In genomic region chr19:40401213-40401612, GRCm38 (mm10) we compare ENCODE assay signal across 8 mouse cellular contexts.
DNase-seq lines count a peak whose midpoint lies in the region; ATAC-seq and TF ChIP-seq lines count a peak whose summit lies in the region.

No protein-coding gene starts in this region.

- no peaks in the 10 kb centered on the region for H3K9me3 ChIP-seq in midbrain, embryonic 13.5 days
- no peaks in the 10 kb centered on the region for H3K9me3 ChIP-seq in midbrain, embryonic 15.5 days
- no peaks in the 10 kb centered on the region for H3K9me3 ChIP-seq in liver, embryonic 15.5 days (replicated peaks)
- no peaks in the 10 kb centered on the region for H3K9me3 ChIP-seq in stomach, embryonic 15.5 days

- no peak for TF ChIP-seq POLR2A in brain, embryonic 14.5 days (IDR thresholded peaks at IDR 0.05; ENCODE audit: borderline replicate concordance, extremely low read depth, insufficient read depth, insufficient read length, poor library complexity, severe bottlenecking)

- 87% methylated on average over 7 of the region's 7 CpGs for WGBS in midbrain, embryonic 13.5 days
- WGBS in midbrain, embryonic 15.5 days = 85% methylated on average over 7 of the region's 7 CpGs
- WGBS in liver, embryonic 15.5 days (ENCODE audit: insufficient replicate concordance) = 60% methylated on average over 7 of the region's 7 CpGs
- WGBS in stomach, embryonic 15.5 days = 35% methylated on average over 7 of the region's 7 CpGs

- peaks cover 16% of the 10 kb centered on the region; the same call in 1 of the 2 replicates for H3K36me3 ChIP-seq in midbrain, embryonic 13.5 days
- no peaks in the 10 kb centered on the region for H3K36me3 ChIP-seq in midbrain, embryonic 15.5 days (replicated peaks)
- peaks cover 17% of the 10 kb centered on the region for H3K36me3 ChIP-seq in liver, embryonic 15.5 days (replicated peaks)
- H3K36me3 ChIP-seq in stomach, embryonic 15.5 days = no peaks in the 10 kb centered on the region

- H3K4me1 ChIP-seq in midbrain, embryonic 13.5 days (replicated peaks) = peaks cover 3% of the 10 kb centered on the region; the same call in 1 of the 2 replicates
- H3K4me1 ChIP-seq in midbrain, embryonic 15.5 days = 0 out of 2 replicates have a peak, but pooled peaks cover 1% of the 10 kb centered on the region
- peaks cover 20% of the 10 kb centered on the region for H3K4me1 ChIP-seq in liver, embryonic 15.5 days (replicated peaks)
- peaks cover 18% of the 10 kb centered on the region for H3K4me1 ChIP-seq in stomach, embryonic 15.5 days

- no peak for TF ChIP-seq CTCF in brain, embryonic 14.5 days (IDR thresholded peaks at IDR 0.05; ENCODE audit: borderline replicate concordance, extremely low read depth, insufficient read depth, insufficient read length)

- H3K27me3 ChIP-seq in midbrain, embryonic 13.5 days = no peaks in the 10 kb centered on the region
- no peaks in the 10 kb centered on the region for H3K27me3 ChIP-seq in midbrain, embryonic 15.5 days (replicated peaks)
- no peaks in the 10 kb centered on the region for H3K27me3 ChIP-seq in liver, embryonic 15.5 days
- H3K27me3 ChIP-seq in stomach, embryonic 15.5 days (replicated peaks) = no peaks in the 10 kb centered on the region

- DNase-seq in brain, embryonic 14.5 days (ENCODE audit: low read depth) = peak; percentile 21
- DNase-seq in Muller cell, postnatal 12 days (ENCODE audit: inconsistent ontology term) = no peak
- DNase-seq in thymus, postnatal 0 days (ENCODE audit: low spot score) = no peak

- no peak overlapping the region for H3K9ac ChIP-seq in midbrain, embryonic 13.5 days (replicated peaks)
- H3K9ac ChIP-seq in midbrain, embryonic 15.5 days = no peak overlapping the region
- no peak overlapping the region for H3K9ac ChIP-seq in liver, embryonic 15.5 days
- no peak overlapping the region for H3K9ac ChIP-seq in stomach, embryonic 15.5 days

- no peak overlapping the region for H3K4me3 ChIP-seq in midbrain, embryonic 13.5 days (replicated peaks)
- H3K4me3 ChIP-seq in midbrain, embryonic 15.5 days = no peak overlapping the region
- H3K4me3 ChIP-seq in liver, embryonic 15.5 days (replicated peaks) = no peak overlapping the region
- H3K4me3 ChIP-seq in stomach, embryonic 15.5 days (replicated peaks) = no peak overlapping the region

- ATAC-seq in midbrain, embryonic 13.5 days = 0 out of 2 replicates have a peak, but pooled peaks have one; percentile 11
- no peak for ATAC-seq in midbrain, embryonic 15.5 days (replicated peaks)
- peak; percentile 51 for ATAC-seq in liver, embryonic 15.5 days (ENCODE audit: insufficient read depth)
- peak; percentile 68 for ATAC-seq in stomach, embryonic 15.5 days (ENCODE audit: insufficient read depth, low FRiP score, low read depth)
- ATAC-seq in erythroblast, adult 5-6 weeks (replicated peaks; ENCODE audit: low FRiP score, poor library complexity, severe bottlenecking) = no peak

- H3K4me2 ChIP-seq in midbrain, embryonic 13.5 days (replicated peaks) = no peak overlapping the region
- H3K4me2 ChIP-seq in midbrain, embryonic 15.5 days = no peak overlapping the region
- no peak overlapping the region for H3K4me2 ChIP-seq in liver, embryonic 15.5 days
- no peak overlapping the region for H3K4me2 ChIP-seq in stomach, embryonic 15.5 days

- H3K27ac ChIP-seq in midbrain, embryonic 13.5 days = no peak overlapping the region
- no peak overlapping the region for H3K27ac ChIP-seq in midbrain, embryonic 15.5 days
- peak overlapping the region; percentile 31; the same call in 1 of the 2 replicates for H3K27ac ChIP-seq in liver, embryonic 15.5 days (replicated peaks)
- peak overlapping the region; percentile 57; the same call in 1 of the 2 replicates for H3K27ac ChIP-seq in stomach, embryonic 15.5 days

Comparison
In these comparisons a context has a peak if more than half of its experiments do, and no peak if none do; other contexts are left out.
1. ATAC-seq: peak in midbrain, embryonic 13.5 days (single experiment), liver, embryonic 15.5 days (single experiment) and stomach, embryonic 15.5 days (single experiment); none in midbrain, embryonic 15.5 days (single experiment) and erythroblast, adult 5-6 weeks (single experiment).
2. H3K27ac ChIP-seq: peak in liver, embryonic 15.5 days (single experiment) and stomach, embryonic 15.5 days (single experiment); none in midbrain, embryonic 13.5 days (single experiment) and midbrain, embryonic 15.5 days (single experiment).